Mouse (Mus musculus): Measurements from ENCODE around the gene Cmtm6. TPM values are rescaled to one million over a fixed set of nuclear protein-coding genes. Genes with fewer than 3 reads are reported as not detected.

Cmtm6 gene
- polyA plus RNA-seq (2014; fragmentation: Nextera tagmentation; extraction: Ambion mirVana), result 24.1 and 25.7 TPM in 2 replicates

- Histone ChIP-seq H3K4me3 (ENCODE audit: low read depth, low read length) (peak within 1 kb of the TSS; percentile 71), H3K9me3 (ENCODE audit: control insufficient read depth, low read length) (no peaks in the 10 kb centered on the region), H3K27me3 (ENCODE audit: control insufficient read depth, insufficient read depth, low read length) (no peaks in the 10 kb centered on the region), H3K36me3 (ENCODE audit: control insufficient read depth, insufficient read depth, low read length) (no peaks in the 10 kb centered on the region), H3K4me1 (ENCODE audit: control insufficient read depth, insufficient read depth, low read length) (peaks cover 8% of the 10 kb centered on the region), H3K9ac (ENCODE audit: low read length) (peak within 1 kb of the TSS; percentile 81), H3K4me2 (ENCODE audit: low read depth) (peak within 1 kb of the TSS; percentile 62), H3K27ac (ENCODE audit: low read depth, low read length) (peak within 1 kb of the TSS; percentile 76)
- ATAC-seq (ENCODE audit: insufficient read depth, low FRiP score, low TSS enrichment) (peak; percentile 88), DNase-seq (ENCODE audit: low spot score) (peak; percentile 96)
- WGBS, result under 1% methylated on average over 53 of the region's 53 CpGs
Measured at GRCm38 (mm10) chr9:114731011-114731755, at the start of gene Cmtm6. Gene Cmtm6, plus strand, starts transcription at chr9:114731116.

GRCm38 (mm10) chr9:114682193-114682592, 48.7 kb upstream of the Cmtm6 start:
- no peak overlapping the region for H3K27ac ChIP-seq (ENCODE audit: low read depth, low read length)
- H3K27me3 ChIP-seq (ENCODE audit: control insufficient read depth, insufficient read depth, low read length), result no peaks in the 10 kb centered on the region
- WGBS, result 81% methylated on average over 4 of the region's 4 CpGs
- no peak overlapping the region for H3K4me3 ChIP-seq (ENCODE audit: low read depth, low read length)
- no peaks in the 10 kb centered on the region for H3K4me1 ChIP-seq (ENCODE audit: control insufficient read depth, insufficient read depth, low read length)
- no peak overlapping the region for H3K9ac ChIP-seq (ENCODE audit: low read length)
- DNase-seq (ENCODE audit: low spot score), result no peak
- H3K9me3 ChIP-seq (ENCODE audit: control insufficient read depth, low read length), result no peaks in the 10 kb centered on the region
- H3K36me3 ChIP-seq (ENCODE audit: control insufficient read depth, insufficient read depth, low read length), result no peaks in the 10 kb centered on the region
- no peak overlapping the region for H3K4me2 ChIP-seq (ENCODE audit: low read depth)
- no peak for ATAC-seq (ENCODE audit: insufficient read depth, low FRiP score, low TSS enrichment)

DNA sequence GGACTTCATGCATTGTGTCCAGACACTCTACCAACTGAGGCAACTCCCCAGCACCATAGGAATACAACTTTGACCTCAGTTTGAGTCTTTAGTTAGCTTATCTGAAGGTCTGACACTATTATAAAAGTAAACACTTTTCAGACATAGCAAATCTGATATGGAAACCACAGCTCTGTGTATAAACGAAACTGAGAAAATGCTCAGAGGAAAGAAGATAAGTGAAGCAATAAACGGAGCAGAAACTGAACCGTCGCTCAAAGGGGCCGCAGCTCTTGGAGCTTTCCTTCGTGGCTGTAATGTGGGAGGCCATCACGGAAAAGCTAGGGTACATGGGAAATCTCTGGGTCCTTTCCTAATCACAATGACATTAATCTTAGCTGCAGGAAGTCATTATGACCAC, 44.7 kb upstream of the Cmtm6 start:
- DNase-seq (ENCODE audit: low spot score), result no peak
- H3K4me1 ChIP-seq (ENCODE audit: control insufficient read depth, insufficient read depth, low read length), result peaks cover 13% of the 10 kb centered on the region; the same call in 1 of the 2 replicates
- no peaks in the 10 kb centered on the region for H3K27me3 ChIP-seq (ENCODE audit: control insufficient read depth, insufficient read depth, low read length)
- H3K9ac ChIP-seq (ENCODE audit: low read length), result no peak overlapping the region
- H3K36me3 ChIP-seq (ENCODE audit: control insufficient read depth, insufficient read depth, low read length), result peaks cover 2% of the 10 kb centered on the region; the same call in 1 of the 2 replicates
- no peak overlapping the region for H3K4me2 ChIP-seq (ENCODE audit: low read depth)
- no peak overlapping the region for H3K4me3 ChIP-seq (ENCODE audit: low read depth, low read length)
- 93% methylated on average over 7 of the region's 7 CpGs for WGBS
- no peak for ATAC-seq (ENCODE audit: insufficient read depth, low FRiP score, low TSS enrichment)
- no peak overlapping the region for H3K27ac ChIP-seq (ENCODE audit: low read depth, low read length)
- no peaks in the 10 kb centered on the region for H3K9me3 ChIP-seq (ENCODE audit: control insufficient read depth, low read length)

- no peak for DNase-seq (ENCODE audit: low spot score)
- peak overlapping the region; percentile 98 for H3K4me3 ChIP-seq (ENCODE audit: low read depth, low read length)
- peak overlapping the region; percentile 97 for H3K9ac ChIP-seq (ENCODE audit: low read length)
- no peak for ATAC-seq (ENCODE audit: insufficient read depth, low FRiP score, low TSS enrichment)
- peaks cover 7% of the 10 kb centered on the region; the same call in 1 of the 2 replicates for H3K36me3 ChIP-seq (ENCODE audit: control insufficient read depth, insufficient read depth, low read length)
- H3K9me3 ChIP-seq (ENCODE audit: control insufficient read depth, low read length), result no peaks in the 10 kb centered on the region
- H3K4me1 ChIP-seq (ENCODE audit: control insufficient read depth, insufficient read depth, low read length), result peaks cover 13% of the 10 kb centered on the region; the same call in 1 of the 2 replicates
- WGBS, result 83% methylated on average over 13 of the region's 13 CpGs
- H3K4me2 ChIP-seq (ENCODE audit: low read depth), result peak overlapping the region; percentile 71
- H3K27me3 ChIP-seq (ENCODE audit: control insufficient read depth, insufficient read depth, low read length), result no peaks in the 10 kb centered on the region
- H3K27ac ChIP-seq (ENCODE audit: low read depth, low read length), result no peak overlapping the region
Measured at GRCm38 (mm10) chr9:114687639-114688038, 43.3 kb upstream of the Cmtm6 start.

DNA sequence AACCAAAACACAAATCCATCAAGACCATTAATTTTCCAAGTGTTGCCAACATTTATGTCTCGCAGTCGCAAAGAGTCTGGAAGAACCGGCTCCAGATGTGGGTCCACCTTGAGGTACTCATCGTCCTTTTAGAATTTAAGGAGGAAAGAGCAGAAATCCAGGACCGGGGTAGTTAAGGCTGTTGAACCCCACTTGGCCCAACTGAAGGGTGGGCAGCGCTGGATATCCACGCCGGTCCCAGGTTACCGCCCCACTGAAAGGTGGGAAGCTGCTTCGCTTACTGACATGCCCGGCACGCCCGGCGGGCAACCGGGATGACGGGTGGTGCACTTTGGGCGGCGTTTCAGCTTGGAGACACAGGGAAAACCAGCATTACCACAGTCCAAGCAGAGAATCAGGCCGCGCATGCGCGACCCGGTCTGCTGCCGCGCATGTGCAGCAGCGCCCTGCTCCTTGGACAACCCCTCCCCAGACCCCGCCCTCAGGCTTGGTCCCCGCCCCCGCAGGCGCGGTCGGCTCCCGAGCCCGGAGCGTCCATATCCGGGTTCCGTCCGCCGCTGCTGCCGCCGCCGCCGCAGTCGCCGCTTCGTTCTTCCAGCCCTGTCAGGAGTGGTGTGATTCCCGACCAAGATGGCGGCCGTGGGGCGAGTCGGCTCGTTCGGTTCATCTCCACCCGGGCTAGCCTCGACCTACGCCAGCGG, 42.5 kb upstream of the Cmtm6 start, which contains the start of gene Dync1li1:
Gene Dync1li1, plus strand, starts transcription at position 539 of the 701 bp plus-strand sequence.
- WGBS, result under 1% methylated on average over 57 of the region's 57 CpGs
- peaks cover 7% of the 10 kb centered on the region; the same call in 1 of the 2 replicates for H3K36me3 ChIP-seq (ENCODE audit: control insufficient read depth, insufficient read depth, low read length)
- peak; percentile 96 for ATAC-seq (ENCODE audit: insufficient read depth, low FRiP score, low TSS enrichment)
- peak within 1 kb of the TSS; percentile 98 for H3K4me3 ChIP-seq (ENCODE audit: low read depth, low read length)
- peak within 1 kb of the TSS; percentile 97 for H3K9ac ChIP-seq (ENCODE audit: low read length)
- peak; percentile 98 for DNase-seq (ENCODE audit: low spot score)
- no peaks in the 10 kb centered on the region for H3K9me3 ChIP-seq (ENCODE audit: control insufficient read depth, low read length)
- H3K4me2 ChIP-seq (ENCODE audit: low read depth), result peak within 1 kb of the TSS; percentile 71
- H3K4me1 ChIP-seq (ENCODE audit: control insufficient read depth, insufficient read depth, low read length), result peaks cover 13% of the 10 kb centered on the region; the same call in 1 of the 2 replicates
- no peaks in the 10 kb centered on the region for H3K27me3 ChIP-seq (ENCODE audit: control insufficient read depth, insufficient read depth, low read length)
- peak within 1 kb of the TSS; percentile 96 for H3K27ac ChIP-seq (ENCODE audit: low read depth, low read length)

GRCm38 (mm10) chr9:114688953-114689407, 41.9 kb upstream of the Cmtm6 start:
- DNase-seq (ENCODE audit: low spot score), result peak; percentile 72
- H3K27ac ChIP-seq (ENCODE audit: low read depth, low read length), result peak overlapping the region; percentile 96
- under 1% methylated on average over 37 of the region's 50 CpGs for WGBS
- peak overlapping the region; percentile 97 for H3K9ac ChIP-seq (ENCODE audit: low read length)
- H3K4me1 ChIP-seq (ENCODE audit: control insufficient read depth, insufficient read depth, low read length), result peaks cover 13% of the 10 kb centered on the region; the same call in 1 of the 2 replicates
- peak; percentile 64; the same call in 1 of the 2 replicates for ATAC-seq (ENCODE audit: insufficient read depth, low FRiP score, low TSS enrichment)
- H3K9me3 ChIP-seq (ENCODE audit: control insufficient read depth, low read length), result no peaks in the 10 kb centered on the region
- peaks cover 7% of the 10 kb centered on the region; the same call in 1 of the 2 replicates for H3K36me3 ChIP-seq (ENCODE audit: control insufficient read depth, insufficient read depth, low read length)
- H3K4me2 ChIP-seq (ENCODE audit: low read depth), result peak overlapping the region; percentile 71
- peak overlapping the region; percentile 98 for H3K4me3 ChIP-seq (ENCODE audit: low read depth, low read length)
- H3K27me3 ChIP-seq (ENCODE audit: control insufficient read depth, insufficient read depth, low read length), result no peaks in the 10 kb centered on the region

DNA sequence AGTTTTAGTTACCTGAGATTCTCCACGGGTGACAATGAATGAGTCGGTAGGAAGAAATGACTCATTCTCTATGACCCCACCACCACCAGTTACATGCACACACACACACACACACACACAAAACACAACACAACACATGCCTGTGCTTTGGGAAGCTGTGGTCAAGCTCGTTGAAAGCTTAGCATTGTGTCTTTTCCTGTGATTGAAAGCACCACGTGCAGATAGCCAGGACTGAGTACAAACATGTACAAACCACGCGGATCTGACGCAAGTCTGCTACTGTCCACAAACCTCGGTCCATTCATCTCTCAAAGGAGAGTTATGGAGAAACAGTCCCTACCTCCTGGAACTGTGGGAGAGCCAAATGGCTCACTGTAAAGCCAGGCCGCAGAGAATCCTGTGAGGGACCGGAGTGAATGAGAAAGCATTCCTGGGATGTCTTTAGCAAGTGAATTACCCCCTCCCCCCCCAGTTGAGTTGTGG, 40.8 kb upstream of the Cmtm6 start:
- peak overlapping the region; percentile 97 for H3K9ac ChIP-seq (ENCODE audit: low read length)
- H3K4me3 ChIP-seq (ENCODE audit: low read depth, low read length), result peak overlapping the region; percentile 98
- H3K36me3 ChIP-seq (ENCODE audit: control insufficient read depth, insufficient read depth, low read length), result peaks cover 7% of the 10 kb centered on the region; the same call in 1 of the 2 replicates
- 8% methylated on average over 10 of the region's 10 CpGs for WGBS
- H3K4me1 ChIP-seq (ENCODE audit: control insufficient read depth, insufficient read depth, low read length), result peaks cover 13% of the 10 kb centered on the region; the same call in 1 of the 2 replicates
- H3K27ac ChIP-seq (ENCODE audit: low read depth, low read length), result no peak overlapping the region
- no peak for ATAC-seq (ENCODE audit: insufficient read depth, low FRiP score, low TSS enrichment)
- no peaks in the 10 kb centered on the region for H3K27me3 ChIP-seq (ENCODE audit: control insufficient read depth, insufficient read depth, low read length)
- H3K9me3 ChIP-seq (ENCODE audit: control insufficient read depth, low read length), result no peaks in the 10 kb centered on the region
- DNase-seq (ENCODE audit: low spot score), result peak; percentile 15
- H3K4me2 ChIP-seq (ENCODE audit: low read depth), result peak overlapping the region; percentile 71

DNA sequence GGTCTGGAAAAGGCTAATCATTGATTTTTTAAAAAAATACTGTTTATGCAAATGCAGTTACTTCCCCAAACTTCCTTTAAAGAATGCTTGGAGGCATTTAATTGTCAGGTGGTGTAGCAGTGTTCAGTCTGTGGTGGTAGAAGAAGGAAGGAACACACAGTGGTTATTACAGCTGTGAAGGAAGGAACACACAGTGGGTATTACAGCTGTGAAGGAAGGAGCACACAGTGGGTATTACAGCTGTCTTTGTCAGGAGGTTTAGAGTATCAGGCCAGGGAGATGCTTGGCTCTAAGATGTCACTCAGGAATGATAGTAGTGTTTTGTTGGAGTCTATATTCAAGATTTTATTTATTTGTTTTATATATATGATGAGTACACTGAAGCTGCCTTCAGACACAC, 39.8 kb upstream of the Cmtm6 start:
- no peaks in the 10 kb centered on the region for H3K9me3 ChIP-seq (ENCODE audit: control insufficient read depth, low read length)
- no peak overlapping the region for H3K27ac ChIP-seq (ENCODE audit: low read depth, low read length)
- H3K9ac ChIP-seq (ENCODE audit: low read length), result no peak overlapping the region
- H3K27me3 ChIP-seq (ENCODE audit: control insufficient read depth, insufficient read depth, low read length), result no peaks in the 10 kb centered on the region
- peak overlapping the region; percentile 71; the same call in 1 of the 2 replicates for H3K4me2 ChIP-seq (ENCODE audit: low read depth)
- H3K36me3 ChIP-seq (ENCODE audit: control insufficient read depth, insufficient read depth, low read length), result peaks cover 7% of the 10 kb centered on the region; the same call in 1 of the 2 replicates
- DNase-seq (ENCODE audit: low spot score) (no peak), ATAC-seq (ENCODE audit: insufficient read depth, low FRiP score, low TSS enrichment) (no peak)
- H3K4me1 ChIP-seq (ENCODE audit: control insufficient read depth, insufficient read depth, low read length), result peaks cover 13% of the 10 kb centered on the region; the same call in 1 of the 2 replicates
- H3K4me3 ChIP-seq (ENCODE audit: low read depth, low read length), result no peak overlapping the region

All from neural tube, embryonic 11.5 days (tissue).